8 mouse cellular contexts compared by ENCODE assay signal in the genomic region with DNA sequence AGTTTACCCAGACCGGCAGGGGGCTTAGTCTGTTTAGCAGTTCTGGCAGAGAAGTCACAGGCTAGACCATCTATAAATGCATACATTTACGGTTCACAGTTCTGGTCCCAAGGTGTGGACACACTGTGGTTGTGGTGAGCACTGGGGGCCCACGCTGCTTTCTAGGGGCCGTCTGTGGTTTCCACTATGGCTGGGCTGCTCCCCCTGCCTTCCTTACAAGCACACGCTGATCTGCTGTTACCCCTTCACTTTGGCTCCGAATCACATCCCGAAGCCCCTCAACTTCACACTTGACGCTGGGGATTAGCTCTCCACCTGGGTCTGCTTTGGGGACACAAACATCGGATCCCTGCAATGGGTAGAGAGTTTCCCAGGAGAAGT. TPM values are rescaled to one million over a fixed set of nuclear protein-coding genes. Genes with fewer than 3 reads are reported as not detected.
DNase-seq lines count a peak whose midpoint lies in the region; ATAC-seq and TF ChIP-seq lines count a peak whose summit lies in the region.

No protein-coding gene starts in this region.

- no peak for TF ChIP-seq EP300 in lung, postnatal 0 days (IDR thresholded peaks at IDR 0.05)

- no peak for ATAC-seq in lung, postnatal 0 days
- ATAC-seq in liver, embryonic 12.5 days, result no peak

- no peaks in the 10 kb centered on the region for H3K36me3 ChIP-seq in lung, postnatal 0 days (ENCODE audit: insufficient read depth, low read length)
- H3K36me3 ChIP-seq in liver, embryonic 12.5 days, result no peaks in the 10 kb centered on the region

- H3K4me1 ChIP-seq in lung, postnatal 0 days (ENCODE audit: insufficient read depth, low read depth, low read length), result no peaks in the 10 kb centered on the region
- peaks cover 10% of the 10 kb centered on the region; the same call in 1 of the 2 replicates for H3K4me1 ChIP-seq in liver, embryonic 12.5 days

- no peak overlapping the region for H3K9ac ChIP-seq in lung, postnatal 0 days (replicated peaks; ENCODE audit: low read depth)
- H3K9ac ChIP-seq in liver, embryonic 12.5 days, result no peak overlapping the region

- no peaks in the 10 kb centered on the region for H3K9me3 ChIP-seq in lung, postnatal 0 days (ENCODE audit: low read length)
- H3K9me3 ChIP-seq in liver, embryonic 12.5 days (replicated peaks), result no peaks in the 10 kb centered on the region

- H3K27me3 ChIP-seq in lung, postnatal 0 days (replicated peaks; ENCODE audit: insufficient read depth, low read length), result no peaks in the 10 kb centered on the region
- peaks cover 28% of the 10 kb centered on the region for H3K27me3 ChIP-seq in liver, embryonic 12.5 days (replicated peaks)

- no peak for DNase-seq in gastrocnemius, adult 2 months
- DNase-seq in gastrocnemius, postnatal 25 days, result no peak
- no peak for DNase-seq in lung, postnatal 0 days (ENCODE audit: low spot score)
- no peak for DNase-seq in lung, postnatal 4 days
- DNase-seq in thymus, postnatal 36 days, result peak; percentile 16 to 27
- no peak for DNase-seq in ovary, postnatal 36 days (ENCODE audit: low spot score)
- no peak for DNase-seq in layer of hippocampus, postnatal 36 days

- H3K4me2 ChIP-seq in lung, postnatal 0 days (replicated peaks; ENCODE audit: low read depth, low read length), result peak overlapping the region; percentile 55; the same call in 1 of the 2 replicates
- peak overlapping the region; percentile 44 for H3K4me2 ChIP-seq in liver, embryonic 12.5 days

- H3K4me3 ChIP-seq in gastrocnemius, adult 2 months, result peak overlapping the region; percentile 72
- no peak overlapping the region for H3K4me3 ChIP-seq in lung, postnatal 0 days (ENCODE audit: low read depth, low read length)
- no peak overlapping the region for H3K4me3 ChIP-seq in liver, embryonic 12.5 days

- WGBS in lung, postnatal 0 days, result 33% methylated on average over 9 of the region's 9 CpGs
- 22% methylated on average over 9 of the region's 9 CpGs for WGBS in liver, embryonic 12.5 days (ENCODE audit: insufficient replicate concordance)

- H3K27ac ChIP-seq in gastrocnemius, adult 2 months, result peak overlapping the region; percentile 83
- H3K27ac ChIP-seq in lung, postnatal 0 days (ENCODE audit: low read length), result no peak overlapping the region
- H3K27ac ChIP-seq in liver, embryonic 12.5 days, result no peak overlapping the region

- TF ChIP-seq CTCF in gastrocnemius, adult 2 months (IDR thresholded peaks at IDR 0.05), result no peak
- 0 out of 2 replicates have a peak, but pooled peaks have one; percentile 9 for TF ChIP-seq CTCF in lung, postnatal 0 days (IDR thresholded peaks at IDR 0.05)

- intact Hi-C loops in gastrocnemius, adult 2 months (cut with DNase I), result no loop called here

RNA-seq across cellular contexts. Expression of a gene that starts 26.3 kb away (rescaled TPM):
- total RNA-seq in gastrocnemius, adult 2 months (2021), result 10 to 100 TPM; 32.0 to 44.5 TPM
- total RNA-seq in gastrocnemius, postnatal 25 days (2021), result 10 to 100 TPM; 33.1 to 33.3 TPM
- 5.5 and 6.3 TPM in 2 replicates for polyA plus RNA-seq in lung, postnatal 0 days (2015; fragmentation: Nextera tagmentation; extraction: Ambion mirVana)
- 5.8 and 9.2 TPM in 2 replicates for polyA plus RNA-seq in liver, embryonic 12.5 days (2016; fragmentation: Nextera tagmentation; extraction: Ambion mirVana)
- total RNA-seq in layer of hippocampus, postnatal 36 days (2021), result 100 to 1,000 TPM; 435 to 445 TPM

RNA-seq across cellular contexts. Expression of a gene that starts 29.7 kb away (rescaled TPM):
- 10 to 100 TPM; 18.7 to 21.4 TPM for total RNA-seq in gastrocnemius, adult 2 months (2021)
- 10 to 100 TPM; 13.4 to 19.7 TPM for total RNA-seq in gastrocnemius, postnatal 25 days (2021)
- 167 and 208 TPM in 2 replicates for polyA plus RNA-seq in lung, postnatal 0 days (2015; fragmentation: Nextera tagmentation; extraction: Ambion mirVana)
- polyA plus RNA-seq in liver, embryonic 12.5 days (2016; fragmentation: Nextera tagmentation; extraction: Ambion mirVana), result 27.0 and 27.9 TPM in 2 replicates
- total RNA-seq in layer of hippocampus, postnatal 36 days (2021), result 1 to 10 TPM; 4.8 to 6.0 TPM

Comparison
In these comparisons a context has a peak if more than half of its experiments do, and no peak if none do; other contexts are left out.
1. DNase-seq: peak in thymus, postnatal 36 days (2 of 2); none in gastrocnemius, adult 2 months (single experiment), gastrocnemius, postnatal 25 days (single experiment), lung, postnatal 0 days (single experiment), lung, postnatal 4 days (0 of 2), ovary, postnatal 36 days (single experiment) and layer of hippocampus, postnatal 36 days (0 of 2).
2. RNA of a gene that starts 26.3 kb away (total RNA-seq): 435 to 445 TPM in layer of hippocampus, postnatal 36 days; 32.0 to 44.5 TPM in gastrocnemius, adult 2 months and 33.1 to 33.3 TPM in gastrocnemius, postnatal 25 days; every median in the first group is over 4 times any median in the second.